Mouse (Mus musculus): ENCODE measurements at regions not wholly inside any gene's neighbourhood (a gene's known extent, or its start where the extent isn't known, plus 50 kb on each side); places are given as distances from the start of the nearest gene placed in this dataset.

- Histone ChIP-seq H3K4me1 (ENCODE audit: control insufficient read depth, insufficient read depth, low read length) (no peaks in the 10 kb centered on the region), H3K27ac (ENCODE audit: insufficient read depth, low read length) (no peak overlapping the region), H3K4me3 (replicated peaks; ENCODE audit: insufficient read depth, low read depth, low read length) (no peak overlapping the region), H3K27me3 (ENCODE audit: control insufficient read depth, insufficient read depth, low read length) (no peaks in the 10 kb centered on the region)
- TF ChIP-seq POLR2A (IDR thresholded peaks at IDR 0.05; ENCODE audit: borderline replicate concordance, insufficient read depth, low read length) (no peak), CTCF (IDR thresholded peaks at IDR 0.05; ENCODE audit: borderline replicate concordance, insufficient read depth, low read depth, low read length) (no peak)
- no peak for DNase-seq
- WGBS = 38% methylated on average over 6 of the region's 6 CpGs
These were observed 176.8 kb upstream of the Id2 start for GRCm38 (mm10) chr12:25273631-25274305.

DNA sequence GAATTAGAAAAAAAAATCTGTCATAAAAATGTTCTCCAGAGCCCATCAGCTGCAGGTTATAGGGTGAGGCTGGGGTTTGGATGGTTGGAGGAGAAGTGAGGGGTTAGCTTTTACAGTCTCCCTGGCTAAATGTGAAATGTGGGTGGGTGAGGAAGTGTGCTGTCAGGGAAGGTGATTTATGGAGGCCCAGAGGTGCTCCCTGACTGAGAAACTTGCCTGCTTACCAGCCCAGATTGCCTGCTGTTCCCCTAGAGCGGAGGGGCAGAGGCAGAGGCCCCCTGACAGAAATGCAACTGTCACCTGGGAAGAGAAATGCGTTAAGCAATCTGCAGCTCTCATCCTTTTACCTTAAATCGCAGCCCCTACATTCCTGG, 175.8 kb upstream of the Id2 start:
- no peak for DNase-seq
- Histone ChIP-seq H3K27ac (ENCODE audit: insufficient read depth, low read length) (no peak overlapping the region), H3K4me1 (ENCODE audit: control insufficient read depth, insufficient read depth, low read length) (no peaks in the 10 kb centered on the region), H3K4me3 (replicated peaks; ENCODE audit: insufficient read depth, low read depth, low read length) (no peak overlapping the region), H3K27me3 (ENCODE audit: control insufficient read depth, insufficient read depth, low read length) (no peaks in the 10 kb centered on the region)
- 89% methylated on average over 3 of the region's 3 CpGs for WGBS
- no peak for TF ChIP-seq POLR2A (IDR thresholded peaks at IDR 0.05; ENCODE audit: borderline replicate concordance, insufficient read depth, low read length)
- TF ChIP-seq CTCF (IDR thresholded peaks at IDR 0.05; ENCODE audit: borderline replicate concordance, insufficient read depth, low read depth, low read length) = no peak

- no peak overlapping the region for H3K27ac ChIP-seq (ENCODE audit: insufficient read depth, low read length)
- no peak for TF ChIP-seq POLR2A (IDR thresholded peaks at IDR 0.05; ENCODE audit: borderline replicate concordance, insufficient read depth, low read length)
- no peak for TF ChIP-seq CTCF (IDR thresholded peaks at IDR 0.05; ENCODE audit: borderline replicate concordance, insufficient read depth, low read depth, low read length)
These were observed 175.3 kb upstream of the Id2 start for GRCm38 (mm10) chr12:25272114-25272751.

DNA sequence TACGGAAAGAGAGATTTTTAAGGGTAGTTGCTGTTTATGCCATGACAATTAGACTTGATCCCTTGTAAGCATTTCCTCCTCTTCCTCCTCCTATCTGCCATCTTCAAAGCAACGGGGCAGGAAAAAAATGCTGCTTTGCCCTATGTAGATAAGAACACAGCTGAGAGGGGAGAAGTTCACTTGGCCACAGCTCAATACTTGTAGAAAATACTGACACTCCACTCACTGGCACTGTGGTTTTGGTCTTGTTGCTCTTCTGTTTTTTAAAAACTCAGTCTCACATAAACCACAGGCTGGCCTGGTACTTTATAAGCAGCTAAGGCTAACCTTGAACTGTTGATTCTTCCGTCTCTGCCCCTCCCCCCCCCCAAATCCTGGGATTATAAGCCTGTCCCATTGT, 172.9 kb upstream of the Id2 start:
- TF ChIP-seq CTCF (IDR thresholded peaks at IDR 0.05; ENCODE audit: borderline replicate concordance, insufficient read depth, low read depth, low read length) (no peak), POLR2A (IDR thresholded peaks at IDR 0.05; ENCODE audit: borderline replicate concordance, insufficient read depth, low read length) (no peak)

More at GRCm38 (mm10) chr12:25272114-25272751, 175.3 kb upstream of the Id2 start:
- 77% methylated on average over 6 of the region's 6 CpGs for WGBS
- H3K4me3 ChIP-seq (replicated peaks; ENCODE audit: insufficient read depth, low read depth, low read length) = no peak overlapping the region
- H3K27me3 ChIP-seq (ENCODE audit: control insufficient read depth, insufficient read depth, low read length) = no peaks in the 10 kb centered on the region
- DNase-seq = no peak
- H3K4me1 ChIP-seq (ENCODE audit: control insufficient read depth, insufficient read depth, low read length) = no peaks in the 10 kb centered on the region

GRCm38 (mm10) chr12:25268871-25269850, 172.2 kb upstream of the Id2 start:
- TF ChIP-seq POLR2A (IDR thresholded peaks at IDR 0.05; ENCODE audit: borderline replicate concordance, insufficient read depth, low read length) (no peak), CTCF (IDR thresholded peaks at IDR 0.05; ENCODE audit: borderline replicate concordance, insufficient read depth, low read depth, low read length) (no peak)
- no peaks in the 10 kb centered on the region for H3K4me1 ChIP-seq (ENCODE audit: control insufficient read depth, insufficient read depth, low read length)
- H3K27ac ChIP-seq (ENCODE audit: insufficient read depth, low read length) = no peak overlapping the region
- WGBS = 57% methylated on average over 18 of the region's 18 CpGs
- no peak for DNase-seq
- H3K4me3 ChIP-seq (replicated peaks; ENCODE audit: insufficient read depth, low read depth, low read length) = no peak overlapping the region
- no peaks in the 10 kb centered on the region for H3K27me3 ChIP-seq (ENCODE audit: control insufficient read depth, insufficient read depth, low read length)

More for the DNA sequence above, 172.9 kb upstream of the Id2 start:
- 92% methylated on average over 3 of the region's 3 CpGs for WGBS
- Histone ChIP-seq H3K27me3 (ENCODE audit: control insufficient read depth, insufficient read depth, low read length) (no peaks in the 10 kb centered on the region), H3K4me1 (ENCODE audit: control insufficient read depth, insufficient read depth, low read length) (no peaks in the 10 kb centered on the region), H3K4me3 (replicated peaks; ENCODE audit: insufficient read depth, low read depth, low read length) (no peak overlapping the region), H3K27ac (ENCODE audit: insufficient read depth, low read length) (no peak overlapping the region)
- DNase-seq = no peak

- no peak overlapping the region for H3K27ac ChIP-seq (ENCODE audit: insufficient read depth, low read length)
- H3K4me3 ChIP-seq (replicated peaks; ENCODE audit: insufficient read depth, low read depth, low read length) = no peak overlapping the region
- no peaks in the 10 kb centered on the region for H3K27me3 ChIP-seq (ENCODE audit: control insufficient read depth, insufficient read depth, low read length)
- no peak for DNase-seq
- TF ChIP-seq CTCF (IDR thresholded peaks at IDR 0.05; ENCODE audit: borderline replicate concordance, insufficient read depth, low read depth, low read length) = no peak
- TF ChIP-seq POLR2A (IDR thresholded peaks at IDR 0.05; ENCODE audit: borderline replicate concordance, insufficient read depth, low read length) = no peak
- 77% methylated on average over 7 of the region's 7 CpGs for WGBS
- H3K4me1 ChIP-seq (ENCODE audit: control insufficient read depth, insufficient read depth, low read length) = no peaks in the 10 kb centered on the region
These were observed 171.4 kb upstream of the Id2 start for GRCm38 (mm10) chr12:25268323-25268722.

DNA sequence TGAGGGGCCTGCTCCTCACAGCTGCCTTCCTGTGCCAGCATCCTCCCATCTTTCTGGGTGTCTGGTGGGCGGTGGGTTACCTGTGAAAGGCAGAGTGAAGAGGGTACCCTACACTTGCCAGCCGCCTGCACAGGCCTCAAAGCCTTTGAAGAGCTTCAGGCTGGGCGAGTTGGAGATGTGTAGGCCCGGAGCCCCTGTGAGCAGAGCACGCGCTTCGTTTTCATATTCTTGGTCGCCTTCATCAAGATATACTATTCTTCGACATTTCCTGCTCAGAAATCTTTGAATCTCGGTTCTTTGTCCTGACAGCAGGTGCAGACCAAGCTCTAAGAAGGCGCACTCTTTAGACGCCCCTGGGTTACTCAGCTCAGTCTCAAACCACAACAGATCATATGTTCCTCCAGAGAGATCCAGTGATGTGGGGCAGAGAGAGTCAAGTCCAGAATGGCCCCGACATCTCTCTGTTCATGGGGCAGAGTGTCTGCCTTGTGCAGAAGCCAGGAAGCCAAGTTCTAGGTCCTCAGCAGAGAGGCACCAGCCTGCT, 170.7 kb upstream of the Id2 start:
- TF ChIP-seq CTCF (IDR thresholded peaks at IDR 0.05; ENCODE audit: borderline replicate concordance, insufficient read depth, low read depth, low read length) (no peak), POLR2A (IDR thresholded peaks at IDR 0.05; ENCODE audit: borderline replicate concordance, insufficient read depth, low read length) (no peak)
- Histone ChIP-seq H3K27ac (ENCODE audit: insufficient read depth, low read length) (no peak overlapping the region), H3K4me3 (replicated peaks; ENCODE audit: insufficient read depth, low read depth, low read length) (no peak overlapping the region), H3K27me3 (ENCODE audit: control insufficient read depth, insufficient read depth, low read length) (no peaks in the 10 kb centered on the region), H3K4me1 (ENCODE audit: control insufficient read depth, insufficient read depth, low read length) (no peaks in the 10 kb centered on the region)
- WGBS = 96% methylated on average over 13 of the region's 13 CpGs
- no peak for DNase-seq
